8 mouse cellular contexts compared by ENCODE assay signal in the genomic region with DNA sequence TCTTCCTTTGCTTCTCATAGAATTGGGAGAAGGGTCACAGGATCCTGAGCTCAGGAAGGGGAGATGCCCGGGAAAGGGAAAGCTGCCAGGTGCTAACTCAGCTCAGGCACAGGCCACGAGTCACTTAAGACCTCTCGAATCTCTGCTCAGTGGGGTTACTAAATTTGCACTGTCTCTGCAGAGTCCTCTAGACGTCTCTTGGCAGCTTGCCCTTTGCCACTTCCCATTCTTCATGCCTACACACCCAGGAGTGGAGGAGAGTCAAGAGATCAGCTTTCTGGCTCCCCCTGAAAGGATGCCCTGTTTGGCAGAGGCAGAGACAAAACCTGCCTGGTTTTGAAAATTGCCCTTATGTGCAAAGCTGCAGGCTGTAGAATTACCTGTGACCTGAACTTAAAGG. TPM values are rescaled to one million over a fixed set of nuclear protein-coding genes. Genes with fewer than 3 reads are reported as not detected.
A peak's percentile ranks its signal among the peaks of the same experiment; 100 is the strongest.
DNase-seq lines count a peak whose midpoint lies in the region; ATAC-seq and TF ChIP-seq lines count a peak whose summit lies in the region.

No protein-coding gene starts in this region.

- no peaks in the 10 kb centered on the region for H3K4me1 ChIP-seq in kidney, embryonic 15.5 days
- H3K4me1 ChIP-seq in lung, embryonic 14.5 days (ENCODE audit: insufficient read depth) = no peaks in the 10 kb centered on the region
- H3K4me1 ChIP-seq in spleen, adult 2 months (ENCODE audit: control insufficient read depth, insufficient read depth, insufficient read length) = peaks cover 4% of the 10 kb centered on the region; the same call in 1 of the 2 replicates
- H3K4me1 ChIP-seq in forebrain, embryonic 15.5 days = no peaks in the 10 kb centered on the region

- H3K27me3 ChIP-seq in kidney, embryonic 15.5 days = no peaks in the 10 kb centered on the region
- no peaks in the 10 kb centered on the region for H3K27me3 ChIP-seq in lung, embryonic 14.5 days (ENCODE audit: insufficient read depth, low read length)
- no peaks in the 10 kb centered on the region for H3K27me3 ChIP-seq in spleen, adult 2 months (ENCODE audit: control insufficient read depth, insufficient read depth, low read length)
- H3K27me3 ChIP-seq in forebrain, embryonic 15.5 days = no peaks in the 10 kb centered on the region

- H3K9ac ChIP-seq in kidney, embryonic 15.5 days = no peak overlapping the region
- no peak overlapping the region for H3K9ac ChIP-seq in lung, embryonic 14.5 days
- H3K9ac ChIP-seq in forebrain, embryonic 15.5 days (replicated peaks) = no peak overlapping the region

- H3K27ac ChIP-seq in kidney, embryonic 15.5 days = no peak overlapping the region
- no peak overlapping the region for H3K27ac ChIP-seq in lung, embryonic 14.5 days (ENCODE audit: low read depth)
- no peak overlapping the region for H3K27ac ChIP-seq in spleen, adult 2 months (ENCODE audit: insufficient read depth, low read length)
- H3K27ac ChIP-seq in forebrain, embryonic 15.5 days (replicated peaks) = no peak overlapping the region

- 34% methylated on average over 4 of the region's 4 CpGs for WGBS in kidney, embryonic 15.5 days
- 26% methylated on average over 4 of the region's 4 CpGs for whole genome bisulfite sequencing in lung, embryonic 14.5 days
- 3% methylated on average over 4 of the region's 4 CpGs for WGBS in spleen, adult 2 months
- WGBS in forebrain, embryonic 15.5 days = 49% methylated on average over 4 of the region's 4 CpGs

- no peaks in the 10 kb centered on the region for H3K9me3 ChIP-seq in kidney, embryonic 15.5 days (replicated peaks)
- no peaks in the 10 kb centered on the region for H3K9me3 ChIP-seq in lung, embryonic 14.5 days (ENCODE audit: low read depth, low read length)
- no peaks in the 10 kb centered on the region for H3K9me3 ChIP-seq in forebrain, embryonic 15.5 days

- peak; percentile 59 for DNase-seq in kidney, adult 18-20 months
- DNase-seq in adrenal gland, postnatal 14 days = peak; percentile 51
- DNase-seq in heart, postnatal 10 days = peak; percentile 52
- peak; percentile 72 for DNase-seq in lung, embryonic 14.5 days
- peak; percentile 14 to 25 for DNase-seq in spleen, adult 2 months (ENCODE audit: low read depth in 1 of 2, low spot score in 2 of 2)
- no peak for DNase-seq in thymus, postnatal 0 days (ENCODE audit: low spot score)

- TF ChIP-seq CTCF in lung, embryonic 14.5 days (IDR thresholded peaks at IDR 0.05; ENCODE audit: low read depth) = no peak
- no peak for TF ChIP-seq CTCF in spleen, adult 2 months (IDR thresholded peaks at IDR 0.05; ENCODE audit: extremely low read depth, insufficient read depth, insufficient read length, insufficient replicate concordance)

- TF ChIP-seq POLR2A in spleen, adult 2 months (IDR thresholded peaks at IDR 0.05; ENCODE audit: low read depth, low read length) = no peak

- H3K4me2 ChIP-seq in kidney, embryonic 15.5 days = no peak overlapping the region
- no peak overlapping the region for H3K4me2 ChIP-seq in lung, embryonic 14.5 days
- no peak overlapping the region for H3K4me2 ChIP-seq in forebrain, embryonic 15.5 days (replicated peaks)

- intact Hi-C loops in heart, postnatal 10 days (cut with DNase I) = no loop called here

- ATAC-seq in kidney, embryonic 15.5 days (replicated peaks; ENCODE audit: low FRiP score) = no peak
- ATAC-seq in lung, embryonic 14.5 days (ENCODE audit: insufficient read depth) = no peak
- ATAC-seq in forebrain, embryonic 15.5 days (replicated peaks) = no peak

- H3K4me3 ChIP-seq in kidney, embryonic 15.5 days (replicated peaks) = no peak overlapping the region
- H3K4me3 ChIP-seq in lung, embryonic 14.5 days (ENCODE audit: low read depth, low read length) = no peak overlapping the region
- no peak overlapping the region for H3K4me3 ChIP-seq in spleen, adult 2 months (ENCODE audit: extremely low read depth, insufficient read depth, insufficient read length)
- H3K4me3 ChIP-seq in forebrain, embryonic 15.5 days = no peak overlapping the region

- no peaks in the 10 kb centered on the region for H3K36me3 ChIP-seq in kidney, embryonic 15.5 days
- no peaks in the 10 kb centered on the region for H3K36me3 ChIP-seq in lung, embryonic 14.5 days (ENCODE audit: insufficient read depth)
- H3K36me3 ChIP-seq in spleen, adult 2 months (ENCODE audit: control insufficient read depth, insufficient read depth, low read length) = no peaks in the 10 kb centered on the region
- no peaks in the 10 kb centered on the region for H3K36me3 ChIP-seq in forebrain, embryonic 15.5 days

RNA-seq across cellular contexts. Expression of a gene that starts 17.4 kb away (rescaled TPM):
- 12.1 TPM in 2 replicates for polyA plus RNA-seq in kidney, embryonic 15.5 days (2015; fragmentation: Nextera tagmentation; extraction: Ambion mirVana)
- total RNA-seq in adrenal gland, postnatal 14 days (2021) = 36.9 and 43.3 TPM in 2 replicates
- 10 to 100 TPM; 15.8 to 26.9 TPM for total RNA-seq in heart, postnatal 10 days (2021)
- polyA plus RNA-seq in lung, embryonic 14.5 days (2014; fragmentation: Nextera tagmentation; extraction: Ambion mirVana) = 18.7 TPM in 2 replicates
- 9.5 and 13.8 TPM in 2 replicates for polyA plus RNA-seq in spleen, adult 2 months (2012; rRNA removed)
- 28.9 and 30.1 TPM in 2 replicates for polyA plus RNA-seq in forebrain, embryonic 15.5 days (2015; fragmentation: Nextera tagmentation; extraction: Ambion mirVana)
- polyA plus RNA-seq in thymus, postnatal 0 days (2015; fragmentation: Nextera tagmentation; extraction: Ambion mirVana) = 4.8 and 5.9 TPM in 2 replicates
